Mouse (Mus musculus): ENCODE data around the gene Paqr6. TPM values are rescaled to one million over a fixed set of nuclear protein-coding genes. Genes with fewer than 3 reads are reported as not detected.

The Paqr6 gene
- polyA plus RNA-seq, 1 experiment from 2014 or later: 9.2 TPM

DNA sequence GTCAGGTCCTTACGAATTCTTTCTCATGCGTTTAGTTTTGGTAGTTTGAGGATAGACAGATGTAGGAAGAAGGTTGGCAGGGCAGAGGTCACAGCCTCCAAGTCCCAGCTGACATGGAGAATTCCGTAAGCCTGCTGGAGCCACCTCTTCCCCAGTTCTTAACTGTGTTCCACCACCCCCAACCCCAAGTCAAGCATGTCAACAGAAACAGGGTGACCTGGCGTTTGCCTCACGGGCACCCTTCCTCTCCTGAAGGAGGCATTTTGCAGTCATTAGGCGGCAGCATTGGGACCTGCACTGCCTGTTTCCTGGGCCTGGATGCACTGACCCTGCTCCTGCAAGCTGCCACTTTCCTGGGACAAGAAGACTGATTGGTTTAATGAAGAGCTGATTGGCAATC, 53.6 kb downstream of the Paqr6 start:
- Histone ChIP-seq H3K9ac (no peak overlapping the region), H3K9me3 (replicated peaks) (no peaks in the 10 kb centered on the region), H3K27me3 (replicated peaks) (no peaks in the 10 kb centered on the region), H3K36me3 (peaks cover 85% of the 10 kb centered on the region), H3K4me2 (no peak overlapping the region), H3K4me3 (no peak overlapping the region), H3K4me1 (peaks cover 70% of the 10 kb centered on the region), H3K27ac (no peak overlapping the region)
- no peak for ATAC-seq
- 78% methylated on average over 6 of the region's 6 CpGs for WGBS (ENCODE audit: insufficient replicate concordance)

Other genes with a start within 250 kb of the Paqr6 start
- 12.1 and 13.6 TPM in 2 replicates for gene Mef2d, start 222.2 kb upstream of the Paqr6 start, polyA plus RNA-seq (2016; fragmentation: Nextera tagmentation; extraction: Ambion mirVana)
- gene Rhbg, start 109.9 kb upstream of the Paqr6 start, polyA plus RNA-seq (2016; fragmentation: Nextera tagmentation; extraction: Ambion mirVana): 14.5 and 16.0 TPM in 2 replicates
- gene Gm38392, start 77.4 kb upstream of the Paqr6 start, polyA plus RNA-seq (2016; fragmentation: Nextera tagmentation; extraction: Ambion mirVana): 0.20 TPM in 1 of 2 replicates, not detected in the other
- gene Tsacc, start 67.6 kb upstream of the Paqr6 start, polyA plus RNA-seq (2016; fragmentation: Nextera tagmentation; extraction: Ambion mirVana): 9.8 and 10.4 TPM in 2 replicates
- gene Cct3, start 67.5 kb upstream of the Paqr6 start, polyA plus RNA-seq (2016; fragmentation: Nextera tagmentation; extraction: Ambion mirVana): 448 and 488 TPM in 2 replicates
- 93.8 and 96.4 TPM in 2 replicates for gene Glmp, start 39.6 kb upstream of the Paqr6 start, polyA plus RNA-seq (2016; fragmentation: Nextera tagmentation; extraction: Ambion mirVana)
- 1.6 and 2.0 TPM in 2 replicates for gene Tmem79, start 28.4 kb upstream of the Paqr6 start, polyA plus RNA-seq (2016; fragmentation: Nextera tagmentation; extraction: Ambion mirVana)
- gene Smg5, start 28.3 kb upstream of the Paqr6 start, polyA plus RNA-seq (2016; fragmentation: Nextera tagmentation; extraction: Ambion mirVana): 56.1 and 58.8 TPM in 2 replicates
- gene Bglap3, start 8.2 kb downstream of the Paqr6 start, polyA plus RNA-seq (2016; fragmentation: Nextera tagmentation; extraction: Ambion mirVana): 0.11 and 0.13 TPM in 2 replicates
- not detected in 2 replicates for gene Bglap2, start 14.1 kb downstream of the Paqr6 start, polyA plus RNA-seq (2016; fragmentation: Nextera tagmentation; extraction: Ambion mirVana)
- gene Bglap, start 19.9 kb downstream of the Paqr6 start, polyA plus RNA-seq (2016; fragmentation: Nextera tagmentation; extraction: Ambion mirVana): not detected in 2 replicates
- 104 and 115 TPM in 2 replicates for gene Pmf1, start 45.7 kb downstream of the Paqr6 start, polyA plus RNA-seq (2016; fragmentation: Nextera tagmentation; extraction: Ambion mirVana)
- 14.0 and 14.9 TPM in 2 replicates for gene Slc25a44, start 60.6 kb downstream of the Paqr6 start, polyA plus RNA-seq (2016; fragmentation: Nextera tagmentation; extraction: Ambion mirVana)
- gene Sema4a, start 96.6 kb downstream of the Paqr6 start, polyA plus RNA-seq (2016; fragmentation: Nextera tagmentation; extraction: Ambion mirVana): 14.4 and 17.6 TPM in 2 replicates
- 189 TPM in 2 replicates for gene Lmna, start 145.4 kb downstream of the Paqr6 start, polyA plus RNA-seq (2016; fragmentation: Nextera tagmentation; extraction: Ambion mirVana)
- gene Mex3a, start 167.8 kb downstream of the Paqr6 start, polyA plus RNA-seq (2016; fragmentation: Nextera tagmentation; extraction: Ambion mirVana): 2.8 and 3.1 TPM in 2 replicates
- gene Rab25, start 183.7 kb downstream of the Paqr6 start, polyA plus RNA-seq (2016; fragmentation: Nextera tagmentation; extraction: Ambion mirVana): 0.70 TPM in 1 of 2 replicates, not detected in the other
- 101 and 102 TPM in 2 replicates for gene Lamtor2, start 188.5 kb downstream of the Paqr6 start, polyA plus RNA-seq (2016; fragmentation: Nextera tagmentation; extraction: Ambion mirVana)
- gene Ubqln4, start 189.2 kb downstream of the Paqr6 start, polyA plus RNA-seq (2016; fragmentation: Nextera tagmentation; extraction: Ambion mirVana): 37.9 and 39.5 TPM in 2 replicates
- gene Ssr2, start 211.3 kb downstream of the Paqr6 start, polyA plus RNA-seq (2016; fragmentation: Nextera tagmentation; extraction: Ambion mirVana): 172 and 177 TPM in 2 replicates
- 30.5 and 33.0 TPM in 2 replicates for gene Arhgef2, start 241.4 kb downstream of the Paqr6 start, polyA plus RNA-seq (2016; fragmentation: Nextera tagmentation; extraction: Ambion mirVana)

Data from liver, embryonic 12.5 days (tissue).